Mouse (Mus musculus): ENCODE results near the gene Mup6. TPM values are rescaled to one million over a fixed set of nuclear protein-coding genes. Genes with fewer than 3 reads are reported as not detected.
"Not testable (repeated sequence)": the region's sequence is repeated elsewhere in the genome, so short reads cannot be mapped to it uniquely, and the experiment has no call there.

Mup6 gene
- polyA plus RNA-seq, 1 experiment from 2014 or later, result not detected

DNA sequence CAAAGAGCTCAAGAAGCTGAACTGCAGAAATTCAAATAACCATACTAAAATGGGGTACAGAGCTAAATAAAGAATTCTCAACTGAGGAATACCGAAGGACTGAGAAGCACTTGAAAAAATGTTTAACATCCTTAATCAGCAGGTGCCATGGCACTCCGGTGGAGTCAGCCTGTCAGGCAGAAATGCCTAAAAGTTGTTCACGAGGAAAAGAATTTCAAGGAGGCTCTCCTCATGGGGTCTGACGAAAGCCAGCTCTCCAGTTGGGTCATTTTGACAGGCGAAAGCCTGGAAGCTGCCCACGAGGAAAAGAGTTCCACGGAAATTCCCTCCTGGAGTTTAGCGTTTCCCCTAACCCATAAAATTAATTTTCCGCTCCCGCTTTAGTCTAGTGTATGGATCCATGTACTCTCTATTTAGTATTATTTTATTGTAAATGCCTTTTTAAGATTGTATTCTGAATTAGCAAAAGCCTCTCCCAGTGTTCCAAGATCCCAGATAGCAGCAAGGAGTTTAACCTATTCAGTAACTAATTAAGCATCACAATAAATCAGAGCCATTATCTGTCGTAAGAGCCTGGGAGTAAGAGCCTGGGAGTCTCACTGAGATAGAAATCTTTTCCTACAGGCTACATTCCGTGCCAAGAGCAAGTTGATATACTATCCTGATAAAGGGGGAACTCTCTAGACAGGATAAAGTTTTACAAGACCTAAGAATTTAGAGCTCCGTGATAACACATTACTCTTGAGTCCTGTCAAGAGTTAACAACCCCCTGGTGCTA is 65.4 kb downstream of the Mup6 start:
- not testable (repeated sequence) for H3K27ac ChIP-seq; H3K27me3 ChIP-seq; H3K4me1 ChIP-seq; H3K4me3 ChIP-seq; H3K9ac ChIP-seq; H3K4me2 ChIP-seq; H3K36me3 ChIP-seq; ATAC-seq (ENCODE audit: borderline replicate concordance, extremely low read depth, low FRiP score, low TSS enrichment); H3K9me3 ChIP-seq
- WGBS, result 59% methylated on average over 13 of the region's 13 CpGs

Other genes starting within 250 kb of the Mup6 start
- gene Inip, start 162.7 kb upstream of the Mup6 start, polyA plus RNA-seq (2015; fragmentation: Nextera tagmentation; extraction: Ambion mirVana), result 51.2 and 56.5 TPM in 2 replicates
- gene Snx30, start 158.5 kb upstream of the Mup6 start, polyA plus RNA-seq (2015; fragmentation: Nextera tagmentation; extraction: Ambion mirVana), result 9.2 and 10.0 TPM in 2 replicates
- 0.70 and 3.4 TPM in 2 replicates for gene Slc46a2, start 49.2 kb upstream of the Mup6 start, polyA plus RNA-seq (2015; fragmentation: Nextera tagmentation; extraction: Ambion mirVana)
- gene Mup4, start 3.6 kb upstream of the Mup6 start, polyA plus RNA-seq (2015; fragmentation: Nextera tagmentation; extraction: Ambion mirVana), result not detected in 2 replicates
- gene Mup7, start 106.2 kb downstream of the Mup6 start, polyA plus RNA-seq (2015; fragmentation: Nextera tagmentation; extraction: Ambion mirVana), result not detected in 2 replicates
- not detected in 2 replicates for gene Mup2, start 190.0 kb downstream of the Mup6 start, polyA plus RNA-seq (2015; fragmentation: Nextera tagmentation; extraction: Ambion mirVana)